Mouse (Mus musculus) C2C12 (cell line): ENCODE data around the gene Lrrc4c.

ENCODE experiments used
- CEBPB ChIP-seq: IDR thresholded peaks from one replicate; pipeline ENCODE4 v1.6.1; 2011; ENCODE audit warnings: low read depth, mild to moderate bottlenecking, control low read depth, moderate library complexity
- CTCF ChIP-seq: IDR thresholded peaks from one replicate; pipeline ENCODE4 v1.5.1; 2011; ENCODE audit not compliant: control insufficient read depth, insufficient read depth, insufficient read length
- FOSL1 ChIP-seq: IDR thresholded peaks from one replicate; pipeline ENCODE4 v1.8.0; 2011; ENCODE audit warnings: mild to moderate bottlenecking, low read length; ENCODE audit not compliant: poor library complexity, insufficient read depth, severe bottlenecking
- MAX ChIP-seq: IDR thresholded peaks from one replicate; pipeline ENCODE4 v1.6.1; 2011; ENCODE audit warnings: mild to moderate bottlenecking, control low read depth
- MYOD1 ChIP-seq: IDR thresholded peaks from one replicate; pipeline ENCODE4 v1.6.1; 2011; ENCODE audit warnings: low read depth; ENCODE audit not compliant: control insufficient read depth, insufficient read length
- MYOG ChIP-seq: IDR thresholded peaks from one replicate; pipeline ENCODE4 v1.6.1; 2011; ENCODE audit not compliant: control insufficient read depth, insufficient read length; ENCODE audit errors: extremely low read depth
- USF1 ChIP-seq: IDR thresholded peaks from one replicate; pipeline ENCODE4 v1.6.1; 2011; ENCODE audit warnings: low read depth, mild to moderate bottlenecking, control low read depth, moderate library complexity

- no peak for TF ChIP-seq CTCF
- TF ChIP-seq USF1, result no peak
- TF ChIP-seq MYOD1, result no peak
- no peak for TF ChIP-seq FOSL1
- no peak for TF ChIP-seq MYOG
- no peak for TF ChIP-seq MAX
- TF ChIP-seq CEBPB, result no peak
These were observed 709.0 kb downstream of the Lrrc4c start for GRCm38 (mm10) chr2:97026991-97027390.
